Mouse (Mus musculus) adrenal gland, adult (tissue): ENCODE data around the gene Prkn.

ENCODE experiments used
- DNase-seq, 2 experiments: peaks; one replicate each; pipeline ENCODE4 v3.0.0; 2022 to 2023; ENCODE audit warnings: low spot score in 1 of 2; ENCODE audit not compliant: inconsistent age in 2 of 2

The Prkn gene

DNA sequence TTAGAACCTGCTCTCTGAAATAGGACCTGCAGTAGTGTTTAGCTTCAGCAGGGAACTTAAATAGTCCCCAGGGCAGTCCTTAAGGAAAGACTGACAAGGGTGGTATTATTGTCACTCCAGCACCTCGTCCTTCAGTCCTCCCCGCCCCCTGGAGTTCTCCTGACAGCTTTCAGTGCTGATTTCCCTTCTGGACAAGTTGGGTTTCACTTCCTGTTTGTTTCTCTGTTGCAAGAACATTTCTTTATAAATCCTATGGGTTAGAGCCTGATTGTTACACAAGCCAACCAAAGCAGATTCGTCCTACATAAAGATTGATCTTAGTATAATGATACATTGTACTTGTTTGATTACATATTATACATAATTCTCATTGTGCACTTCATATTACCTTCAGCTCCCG lies 142.0 kb downstream of the Prkn start:
- DNase-seq, result peak in 1 of 2 experiments; percentile 12

DNA sequence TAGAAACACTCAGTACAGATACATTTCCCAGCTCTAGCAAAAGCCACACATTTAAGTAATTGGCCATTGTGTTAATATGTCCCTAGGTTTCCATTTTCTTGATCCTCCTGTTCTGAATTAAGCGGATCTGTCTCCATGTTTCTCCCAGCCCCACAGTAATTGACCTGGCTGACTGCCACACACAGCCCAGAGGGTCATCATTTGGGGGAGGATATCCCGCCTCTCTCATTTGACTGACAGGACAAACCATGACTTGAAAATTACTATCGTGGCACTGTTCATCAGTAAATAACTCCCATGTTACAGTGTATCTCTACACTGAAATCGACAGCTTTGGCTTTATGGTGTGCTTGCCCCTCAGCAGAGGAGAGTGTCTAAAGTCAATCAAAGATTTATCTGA lies 146.9 kb downstream of the Prkn start:
- DNase-seq, result peak in 1 of 2 experiments; percentile 13

DNA sequence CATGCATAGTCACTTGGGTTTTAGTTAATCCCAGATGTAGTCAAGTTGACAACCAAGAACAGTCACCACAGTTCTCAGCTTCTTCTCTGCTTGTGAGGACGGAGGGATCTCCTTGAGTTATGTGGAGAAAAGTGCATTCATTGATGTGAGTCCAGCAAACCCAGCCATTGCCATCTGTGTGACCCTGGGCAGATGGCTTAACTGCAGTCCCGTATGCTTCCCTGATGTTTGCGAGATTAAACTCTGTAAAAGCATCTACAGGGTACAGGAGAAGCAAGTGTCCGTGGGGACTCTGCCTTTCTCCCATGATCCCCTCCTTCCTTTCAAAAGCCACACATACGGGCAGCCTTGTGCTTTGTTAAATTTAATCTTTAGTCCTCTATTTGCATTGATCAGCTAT lies 157.1 kb downstream of the Prkn start:
- no peak for DNase-seq

DNA sequence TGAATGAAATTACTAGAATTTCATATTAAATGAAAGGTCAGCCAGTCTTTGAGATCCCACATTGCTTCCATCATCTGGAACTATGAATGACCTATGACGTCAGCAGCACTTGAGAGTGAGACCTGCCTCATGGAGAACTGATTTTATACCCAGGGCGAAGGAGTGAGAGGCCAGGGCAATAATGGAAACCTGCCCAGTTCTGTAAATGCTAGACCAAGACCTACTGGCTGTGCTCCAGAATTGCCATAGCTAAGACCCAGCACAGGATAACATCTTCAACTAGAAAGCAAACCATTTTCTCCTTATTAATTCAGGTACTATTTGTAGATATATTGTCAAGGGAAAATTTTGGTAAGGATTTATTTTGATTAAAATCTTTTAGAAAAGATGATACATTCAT lies 183.2 kb downstream of the Prkn start:
- no peak for DNase-seq

DNA sequence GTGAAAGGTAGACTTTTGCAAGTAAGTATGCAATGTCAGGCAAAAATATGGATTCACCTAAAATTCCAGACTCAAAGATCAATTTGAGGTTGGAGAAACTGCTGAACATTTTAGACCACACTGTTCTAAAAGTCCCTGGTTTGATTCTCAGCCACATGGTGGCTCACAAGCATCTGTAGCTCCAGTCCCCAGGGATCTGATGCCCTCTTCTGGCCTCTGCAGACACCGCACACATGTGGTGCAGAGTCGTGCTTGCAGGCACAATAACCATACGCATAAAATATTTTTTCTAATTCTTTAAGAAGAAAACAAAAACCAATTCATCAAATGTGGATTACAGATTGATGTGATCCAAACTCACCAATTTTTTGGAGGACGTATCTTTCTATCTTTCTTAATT lies 189.2 kb downstream of the Prkn start:
- no peak for DNase-seq

DNA sequence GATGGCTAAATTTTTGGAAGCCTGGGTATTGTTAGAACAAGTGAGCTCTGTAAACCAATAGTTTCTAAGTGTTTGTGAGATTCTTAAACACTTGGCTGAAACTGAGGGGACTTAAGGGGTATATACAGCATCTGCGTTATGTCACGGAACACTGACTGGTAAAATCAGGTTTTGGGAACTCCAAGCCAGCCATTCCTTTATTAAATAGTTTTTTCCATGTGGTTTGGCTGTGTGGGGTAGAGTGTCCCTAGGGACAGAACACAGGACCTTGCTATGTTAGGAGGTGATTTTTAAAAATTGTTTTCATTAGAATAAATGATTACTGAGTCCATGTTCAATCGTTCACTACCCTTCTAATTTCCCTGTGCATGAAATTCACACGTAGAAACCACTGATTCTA lies 190.8 kb downstream of the Prkn start:
- no peak for DNase-seq

DNA sequence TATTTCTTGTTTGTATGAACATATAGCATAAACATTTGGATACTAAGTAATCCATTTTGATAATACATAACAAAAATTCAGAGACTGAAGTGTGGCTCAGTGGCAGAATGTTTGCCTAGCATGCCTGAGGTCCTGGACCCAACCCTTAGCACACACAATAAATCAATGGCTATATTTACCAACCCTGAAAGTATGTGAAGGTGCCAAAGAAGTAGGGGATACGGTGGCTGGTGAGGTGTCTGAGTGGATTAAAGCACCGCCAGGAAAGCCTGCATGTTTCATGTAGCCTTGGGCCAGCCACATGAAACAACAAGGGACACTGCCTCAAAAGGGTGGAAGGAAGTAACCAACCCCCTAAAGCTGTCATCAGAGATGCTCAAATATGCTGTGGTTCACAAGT lies 192.2 kb downstream of the Prkn start:
- DNase-seq, result no peak

DNA sequence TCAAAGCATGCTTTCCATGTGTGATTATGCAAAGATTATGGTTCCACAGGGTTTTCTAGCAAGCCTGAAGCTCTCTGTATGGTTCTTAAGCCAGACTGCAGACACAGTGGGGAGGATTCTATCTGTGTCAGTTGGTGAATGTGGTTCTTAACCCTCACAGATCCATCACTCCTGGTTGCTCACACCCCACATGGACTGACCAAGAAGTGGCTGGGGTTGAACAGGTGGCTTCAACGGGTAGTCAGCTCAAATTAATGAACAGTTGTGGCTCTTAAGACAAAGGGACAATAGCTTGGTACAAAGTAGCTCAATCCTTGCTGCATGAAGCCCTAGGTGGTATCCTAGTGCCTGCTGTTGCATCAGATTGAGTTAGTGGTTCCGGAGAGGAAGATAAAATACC lies 193.4 kb downstream of the Prkn start:
- no peak for DNase-seq

DNA sequence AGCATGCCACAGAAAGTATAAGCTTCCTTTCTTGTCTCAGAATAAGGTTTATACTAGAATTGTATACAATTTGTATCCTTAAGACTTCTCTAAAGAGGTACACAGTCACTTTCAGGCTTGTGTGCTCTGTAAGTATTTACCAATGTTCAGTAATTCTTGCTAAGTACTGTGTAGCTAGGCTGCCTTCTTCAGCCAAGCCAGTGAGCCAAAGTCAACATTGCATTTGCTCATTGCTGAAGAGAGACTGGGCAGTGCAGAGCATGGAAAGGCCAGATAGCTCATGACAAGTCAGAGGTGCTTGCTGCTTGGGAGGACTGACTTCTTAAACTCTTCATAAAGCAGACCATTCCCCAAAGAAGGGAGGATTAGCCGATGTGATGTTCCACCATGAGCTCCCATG lies 198.1 kb downstream of the Prkn start:
- DNase-seq, result no peak

DNA sequence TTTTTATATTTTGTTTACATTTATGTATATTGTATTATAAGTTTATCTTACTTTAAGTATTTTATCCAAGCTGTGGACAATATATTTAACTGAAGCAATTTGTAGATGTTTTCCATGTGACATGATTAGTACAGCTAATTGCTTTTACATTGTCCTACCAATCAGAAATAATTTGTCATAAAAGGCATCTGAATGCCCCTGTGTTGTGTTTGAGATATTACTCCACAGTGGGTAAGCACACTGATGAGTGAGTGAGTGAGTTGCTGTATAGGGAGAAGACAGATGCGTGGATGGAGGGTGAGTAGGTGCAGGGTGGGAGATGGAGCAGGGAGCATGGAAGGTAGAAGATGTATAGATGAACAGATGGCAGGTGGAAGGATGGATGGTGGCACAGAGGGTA lies 218.8 kb downstream of the Prkn start:
- no peak for DNase-seq

DNA sequence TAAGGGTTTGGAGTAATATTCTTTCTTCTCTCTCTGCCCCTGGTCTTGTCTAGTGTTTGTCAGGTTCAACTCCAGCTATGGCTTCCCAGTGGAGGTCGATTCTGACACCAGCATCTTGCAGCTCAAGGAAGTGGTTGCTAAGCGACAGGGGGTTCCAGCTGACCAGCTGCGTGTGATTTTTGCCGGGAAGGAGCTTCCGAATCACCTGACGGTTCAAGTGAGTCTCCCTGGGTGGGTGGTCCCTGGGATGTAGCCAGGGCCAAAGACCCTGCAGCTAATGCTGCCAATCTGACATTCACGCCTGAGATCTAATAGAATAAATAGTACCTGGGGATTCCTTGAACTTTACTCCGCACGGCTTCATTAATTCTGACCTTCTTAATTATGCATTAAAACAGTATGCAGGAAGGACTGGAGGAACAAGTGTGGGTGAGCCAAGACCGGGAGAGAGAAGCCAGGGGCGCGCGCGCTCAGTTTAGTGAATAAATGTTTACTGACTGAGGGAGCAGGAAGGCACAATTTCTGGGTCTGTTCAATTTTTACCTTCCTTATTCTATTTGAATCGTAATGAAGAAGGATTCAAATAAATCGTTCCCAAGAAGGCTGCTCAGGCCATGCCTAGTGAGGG lies 227.0 kb downstream of the Prkn start:
- no peak for DNase-seq

DNA sequence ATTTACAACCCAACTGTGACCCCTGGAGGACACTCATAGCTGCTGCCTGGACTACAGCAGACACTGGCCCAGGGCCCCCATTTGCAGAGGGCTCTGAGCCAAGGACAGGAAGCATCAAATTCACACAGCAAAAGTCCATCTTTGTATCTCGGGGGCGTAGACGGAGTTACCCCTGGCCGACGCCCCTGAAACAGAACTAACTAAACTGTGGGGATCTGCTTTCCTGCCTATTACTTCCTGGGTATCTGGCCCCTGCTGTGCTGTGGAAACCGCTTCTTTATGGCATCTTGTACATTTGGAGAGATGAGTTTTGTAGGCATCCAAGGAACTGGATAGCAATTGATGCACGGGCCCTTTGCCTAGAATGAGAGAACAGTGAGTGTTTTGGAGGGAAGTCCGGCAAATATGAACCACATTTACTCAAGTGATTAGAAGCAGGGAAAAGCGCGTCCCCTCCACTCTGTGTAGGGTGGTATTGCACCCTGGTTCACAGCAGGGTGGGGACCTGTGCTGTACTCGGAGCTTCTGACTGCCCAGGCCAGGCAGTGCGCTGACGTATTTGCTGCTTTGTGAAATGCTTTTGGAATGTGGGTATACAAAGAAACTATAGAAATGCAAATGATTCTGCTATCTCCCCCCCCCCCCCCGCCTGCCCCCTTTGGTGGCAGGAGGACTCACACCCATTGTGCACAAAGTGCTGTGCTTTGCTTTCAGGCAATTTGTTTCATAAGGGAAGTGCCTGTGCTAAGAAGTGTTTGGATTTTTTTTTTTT lies 227.7 kb downstream of the Prkn start:
- DNase-seq, result peak; percentile 24 to 65

DNA sequence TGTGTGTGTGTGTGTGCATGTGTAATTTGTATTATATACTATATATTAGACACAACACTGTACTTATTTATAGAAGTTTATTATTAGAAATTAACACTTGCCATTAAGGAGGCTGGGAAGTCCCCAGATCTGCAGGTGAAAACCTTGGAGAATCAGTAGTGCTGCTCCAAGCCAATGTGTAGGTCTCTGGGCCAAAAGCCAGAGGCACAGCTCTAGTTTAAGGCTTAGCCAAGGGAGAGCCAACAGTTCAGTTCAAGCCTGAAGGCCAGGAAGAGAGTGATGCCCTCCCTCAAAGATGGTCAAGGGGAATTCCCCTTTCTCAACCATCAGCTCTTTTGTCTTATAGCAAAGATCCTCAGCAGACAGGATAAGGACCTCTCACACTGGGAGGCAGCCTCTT lies 230.8 kb downstream of the Prkn start:
- no peak for DNase-seq

DNA sequence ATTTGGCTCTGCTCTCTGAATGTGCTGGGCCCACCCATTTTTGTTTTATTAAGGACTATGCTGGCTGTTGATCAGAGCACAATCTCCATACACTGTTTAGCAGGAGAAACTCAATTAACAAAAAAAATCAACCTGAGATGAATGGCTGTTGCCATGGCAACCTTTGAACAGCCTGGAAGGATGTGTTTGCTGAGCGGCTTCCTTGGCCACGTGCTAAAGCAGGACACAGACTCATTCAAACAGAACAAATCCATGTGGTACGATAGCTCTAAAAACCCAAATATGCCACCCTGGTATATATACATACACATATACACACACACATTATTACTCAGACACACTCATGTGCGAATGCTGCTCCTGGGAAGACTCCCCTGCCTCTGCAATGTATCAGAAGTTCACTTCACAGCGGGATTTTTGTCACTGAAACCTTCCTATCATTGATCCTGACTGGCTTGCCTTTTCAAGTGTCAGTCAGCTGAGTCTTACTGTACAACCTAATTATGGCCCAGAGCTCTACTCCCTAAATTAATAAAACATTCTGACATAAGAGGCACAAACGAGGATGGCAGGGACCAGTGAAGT lies 236.2 kb downstream of the Prkn start:
- no peak for DNase-seq

DNA sequence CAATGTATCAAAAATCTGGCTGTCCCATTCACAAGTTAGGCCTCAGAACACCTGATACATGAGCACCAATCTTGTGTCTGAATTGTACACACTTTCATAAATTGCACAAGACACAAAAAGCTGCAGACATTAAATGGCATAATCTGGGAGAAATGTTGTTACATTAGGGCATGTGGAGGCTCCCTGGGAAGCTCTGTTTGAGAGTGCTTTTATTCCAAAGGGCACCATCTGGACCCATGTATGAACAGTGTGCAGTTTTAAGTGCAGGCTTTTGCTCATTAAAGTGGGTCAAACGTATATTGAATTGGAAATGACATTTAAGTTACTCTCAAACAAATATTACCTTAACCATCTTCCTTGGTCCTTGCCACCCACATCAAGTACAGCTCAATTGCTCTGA lies 246.3 kb downstream of the Prkn start:
- no peak for DNase-seq

DNA sequence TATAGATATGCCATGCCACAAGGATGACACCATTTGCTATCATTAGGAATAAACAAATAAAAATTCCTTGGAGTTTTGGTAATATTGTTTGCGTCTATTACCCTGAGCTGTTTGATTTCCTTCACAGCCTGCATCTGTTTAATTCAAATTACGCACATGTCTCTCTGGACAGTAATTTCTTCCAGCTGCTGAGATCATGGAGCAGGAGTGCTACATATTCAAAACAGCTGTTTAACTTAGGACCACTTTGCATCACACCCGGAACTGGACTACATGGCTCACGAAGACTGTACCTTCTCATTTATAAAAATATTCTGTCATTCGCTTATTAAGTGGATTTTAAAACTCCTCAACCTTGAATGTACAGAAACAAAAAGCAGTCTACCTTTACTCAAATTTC lies 246.9 kb downstream of the Prkn start:
- DNase-seq, result no peak

DNA sequence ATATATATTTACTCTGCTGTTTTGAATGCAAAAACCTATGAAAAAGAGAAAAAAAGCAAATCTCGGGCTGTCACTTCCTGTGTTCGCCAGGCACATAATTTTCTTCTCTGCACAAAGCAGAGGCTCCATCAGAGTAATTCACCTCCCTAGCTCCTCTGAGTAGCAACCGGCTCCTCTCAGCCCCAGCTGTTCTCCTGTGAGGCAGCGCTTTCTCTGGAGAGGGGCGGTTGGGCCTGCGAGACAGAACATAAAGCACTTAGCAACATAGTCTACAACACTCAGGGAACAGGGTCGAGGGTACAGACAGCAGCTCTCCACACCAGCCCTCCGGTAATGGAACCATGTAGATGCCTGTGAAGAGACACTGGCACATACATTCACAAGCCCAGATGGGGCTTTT lies 247.6 kb downstream of the Prkn start:
- DNase-seq, result no peak

DNA sequence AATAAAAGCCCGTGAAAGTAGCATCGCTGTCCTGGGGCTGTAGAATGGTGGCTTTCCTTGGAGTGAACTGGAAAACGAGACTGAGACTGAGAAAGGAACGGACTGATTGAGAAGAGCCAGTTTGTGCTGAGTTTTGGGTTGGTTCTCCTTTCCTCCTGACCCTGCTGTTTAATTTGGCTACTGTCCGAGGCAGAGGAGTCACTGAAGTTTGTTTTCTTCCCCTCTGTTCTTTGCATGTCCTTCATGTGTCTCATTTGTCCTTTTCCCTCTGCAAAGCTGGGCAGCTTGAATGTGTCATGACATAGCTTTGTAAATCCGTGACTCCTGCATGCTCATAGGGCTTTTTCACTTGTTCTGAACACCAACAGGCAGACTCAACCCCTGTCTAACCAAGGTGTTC lies 249.2 kb downstream of the Prkn start:
- DNase-seq, result peak; percentile 36 to 80

DNA sequence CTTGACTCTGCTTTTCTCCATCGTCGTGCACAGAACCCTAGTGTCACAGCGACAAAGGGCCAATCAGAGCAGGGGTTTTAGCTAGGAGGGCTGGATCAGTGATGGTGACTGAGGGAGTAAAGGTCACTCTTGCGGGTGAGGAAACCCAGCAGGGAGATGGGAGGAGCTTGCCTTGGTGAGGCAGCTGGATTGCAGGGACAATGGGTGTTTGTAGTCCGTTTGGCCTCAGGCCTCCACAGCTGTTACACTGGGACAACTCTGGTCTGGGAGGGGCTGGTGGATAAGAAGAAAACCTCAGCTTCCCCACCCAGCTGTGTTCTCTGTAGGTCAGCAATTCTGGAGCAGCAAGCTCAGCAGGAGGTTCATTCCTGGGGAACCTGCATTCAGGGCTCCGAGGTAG lies 252.7 kb downstream of the Prkn start:
- DNase-seq, result no peak

DNA sequence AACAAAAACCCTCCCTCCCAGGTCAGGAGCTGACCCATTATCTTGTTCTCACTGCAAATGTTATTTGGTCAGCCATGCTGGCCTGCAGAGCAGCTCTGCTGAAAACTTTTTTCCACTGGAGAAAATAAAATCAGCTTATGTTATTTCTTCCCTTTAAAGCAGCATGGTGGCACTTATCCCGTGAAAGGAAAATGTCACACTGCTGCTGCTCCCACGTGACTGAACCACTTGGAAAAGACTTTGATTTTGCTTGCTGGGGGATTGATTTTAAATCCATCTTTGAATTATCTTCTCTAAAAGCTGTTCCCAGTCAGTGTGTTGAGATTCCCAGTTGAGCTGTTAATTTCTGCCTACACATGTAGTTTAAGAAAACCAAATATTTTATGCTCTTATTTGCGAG lies 253.1 kb downstream of the Prkn start:
- no peak for DNase-seq

DNA sequence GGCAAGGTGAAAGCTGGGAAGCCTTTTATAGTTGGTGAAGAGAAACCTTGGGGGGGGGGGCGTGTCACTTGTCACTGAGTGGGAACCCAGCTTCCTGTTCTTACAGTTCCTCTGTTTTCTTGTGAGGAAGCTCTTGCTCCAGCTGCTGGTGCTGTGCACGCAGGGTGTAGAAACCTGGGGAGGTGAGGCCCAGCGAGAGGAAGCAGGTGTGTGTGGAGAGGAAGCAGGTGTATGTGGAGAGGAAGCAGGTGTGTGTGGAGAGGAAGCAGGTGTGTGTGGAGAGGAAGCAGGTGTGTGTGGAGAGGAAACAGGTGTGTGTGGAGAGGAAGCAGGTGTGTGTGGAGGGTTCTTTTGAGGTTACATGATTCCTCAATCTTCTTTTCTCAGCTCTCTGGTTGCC lies 266.8 kb downstream of the Prkn start:
- DNase-seq, result no peak

DNA sequence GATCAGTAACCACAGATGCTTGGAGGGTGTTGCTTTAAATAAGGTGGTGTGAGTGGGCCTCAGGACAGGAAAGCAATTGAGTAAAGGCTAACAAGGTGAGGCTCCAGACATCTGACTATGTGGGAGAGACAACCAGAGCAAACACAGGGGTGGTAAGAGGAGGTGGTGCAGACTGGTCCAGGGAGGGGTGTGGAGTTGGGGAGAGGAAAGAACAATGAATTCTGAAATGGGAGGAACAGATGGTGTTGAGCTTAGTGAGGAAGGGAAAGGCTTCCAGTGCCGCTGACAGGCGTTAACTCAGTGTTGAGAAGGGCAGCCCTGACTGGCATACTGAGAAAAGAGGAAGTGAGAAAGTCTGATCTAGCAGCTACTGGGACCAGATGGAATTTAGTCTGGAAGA lies 267.7 kb downstream of the Prkn start:
- no peak for DNase-seq

DNA sequence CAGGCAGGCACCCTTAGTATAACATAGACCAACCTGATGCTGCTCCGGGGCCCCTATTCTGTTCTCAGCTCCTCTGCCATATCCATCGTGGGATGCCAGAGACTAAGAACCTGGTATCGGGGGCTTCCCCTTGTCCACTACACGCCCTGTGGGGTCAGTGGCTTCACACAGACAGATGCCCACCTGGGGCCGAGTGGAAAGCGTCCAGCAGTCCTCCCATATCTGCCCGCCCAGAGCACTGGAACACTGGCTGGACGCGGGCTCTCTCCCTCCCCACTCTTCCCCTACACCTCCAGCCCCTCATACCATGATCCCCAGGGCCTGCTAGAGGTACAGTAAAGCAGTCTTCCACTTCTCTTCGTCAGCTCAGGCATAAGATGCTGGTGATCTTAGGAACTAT lies 277.3 kb downstream of the Prkn start:
- DNase-seq, result no peak
